Mouse (Mus musculus) limb, embryonic 11.5 days (tissue): ENCODE measurements around the gene Mgat3. TPM values are rescaled to one million over a fixed set of nuclear protein-coding genes. Genes with fewer than 3 reads are reported as not detected.
A peak's percentile ranks its signal among the peaks of the same experiment; 100 is the strongest.

Source experiments
- ATAC-seq: fragments of 200-750 bp; cut with Nextera tagmentation; 2 replicates; pipeline ENCODE4 v1.8.0; 2017; ENCODE audit warnings: low read depth; ENCODE audit not compliant: insufficient number of reproducible peaks, low FRiP score, low TSS enrichment
- DNase-seq: peaks from one replicate; pipeline ENCODE4 v3.0.0-alpha.2; 2015; ENCODE audit warnings: low spot score
- H3K27ac ChIP-seq: fragments of 300-500 bp; sonication (generic); replicated peaks from 2 replicates; pipeline ENCODE4 v1.5.1; 2014; ENCODE audit warnings: low read depth, mild to moderate bottlenecking, low read length
- H3K27me3 ChIP-seq: fragments of 300-500 bp; sonication (generic); 2 replicates; pipeline ENCODE4 v1.6.1; 2014; ENCODE audit warnings: mild to moderate bottlenecking, low read length, mixed read lengths; ENCODE audit not compliant: control insufficient read depth, insufficient read depth
- H3K36me3 ChIP-seq: fragments of 300-500 bp; sonication (generic); 2 replicates; pipeline ENCODE4 v1.6.1; 2014; ENCODE audit warnings: mild to moderate bottlenecking, low read length, moderate library complexity, mixed read lengths; ENCODE audit not compliant: control insufficient read depth, insufficient read depth
- H3K4me1 ChIP-seq: fragments of 300-500 bp; sonication (generic); 2 replicates; pipeline ENCODE4 v1.6.1; 2014; ENCODE audit warnings: low read length, mixed read lengths; ENCODE audit not compliant: control insufficient read depth, insufficient read depth
- H3K4me2 ChIP-seq: fragments of 300-500 bp; sonication (generic); 2 replicates; pipeline ENCODE4 v1.6.1; 2014; ENCODE audit warnings: low read depth, mild to moderate bottlenecking, moderate library complexity; ENCODE audit not compliant: severe bottlenecking
- H3K4me3 ChIP-seq: fragments of 300-500 bp; sonication (generic); 2 replicates; pipeline ENCODE4 v1.5.1; 2014; ENCODE audit warnings: low read depth, low read length
- H3K9ac ChIP-seq: fragments of 300-500 bp; sonication (generic); 2 replicates; pipeline ENCODE4 v1.6.1; 2014; ENCODE audit warnings: mild to moderate bottlenecking, low read length
- H3K9me3 ChIP-seq: fragments of 300-500 bp; sonication (generic); 2 replicates; pipeline ENCODE4 v1.6.1; 2016; ENCODE audit warnings: low read length; ENCODE audit not compliant: control insufficient read depth
- WGBS: fragments of 180-500 bp; shearing (Covaris S2); extraction: QIAGEN DNeasy Blood & Tissue Kit; methylation state at CpG from one replicate; pipeline ENCODE4 v1.1.7; 2014; 5-methylcytosine and 5-hydroxymethylcytosine counted together
- polyA plus RNA-seq: library from polyadenylated mRNA; unstranded; fragments of >200 nt; fragmentation: Nextera tagmentation; extraction: Ambion mirVana; gene quantifications from 2 replicates; pipeline ENCODE4 v1.2.1, GENCODE M21; 2014

The Mgat3 gene
- polyA plus RNA-seq, 1 experiment from 2014 or later: 6.5 TPM

GRCm38 (mm10) chr15:80225208-80225607 is 51.7 kb downstream of the Mgat3 start:
- Histone ChIP-seq H3K4me3 (no peak overlapping the region), H3K4me1 (no peaks in the 10 kb centered on the region; the same call in 1 of the 2 replicates), H3K27me3 (no peaks in the 10 kb centered on the region), H3K9ac (no peak overlapping the region), H3K9me3 (no peaks in the 10 kb centered on the region), H3K36me3 (no peaks in the 10 kb centered on the region), H3K27ac (no peak overlapping the region), H3K4me2 (no peak overlapping the region)
- DNase-seq (peak; percentile 88), ATAC-seq (no peak)
- WGBS: 31% methylated on average over 9 of the region's 9 CpGs

- DNase-seq (peak; percentile 79), ATAC-seq (no peak)
- Histone ChIP-seq H3K4me1 (no peaks in the 10 kb centered on the region; the same call in 1 of the 2 replicates), H3K4me2 (no peak overlapping the region), H3K9me3 (no peaks in the 10 kb centered on the region), H3K9ac (no peak overlapping the region), H3K27me3 (no peaks in the 10 kb centered on the region), H3K36me3 (no peaks in the 10 kb centered on the region), H3K27ac (no peak overlapping the region), H3K4me3 (no peak overlapping the region)
- WGBS: 44% methylated on average over 2 of the region's 2 CpGs
These were observed 52.3 kb downstream of the Mgat3 start for GRCm38 (mm10) chr15:80225796-80226195.

- no peaks in the 10 kb centered on the region for H3K27me3 ChIP-seq
- H3K4me1 ChIP-seq: no peaks in the 10 kb centered on the region; the same call in 1 of the 2 replicates
- 77% methylated on average over 17 of the region's 17 CpGs for WGBS
- no peak for ATAC-seq
- H3K9me3 ChIP-seq: no peaks in the 10 kb centered on the region
- H3K27ac ChIP-seq: no peak overlapping the region
- DNase-seq: no peak
- no peaks in the 10 kb centered on the region for H3K36me3 ChIP-seq
- H3K4me2 ChIP-seq: no peak overlapping the region
- no peak overlapping the region for H3K4me3 ChIP-seq
- no peak overlapping the region for H3K9ac ChIP-seq
These were observed 54.7 kb downstream of the Mgat3 start for GRCm38 (mm10) chr15:80228071-80228800.

- peaks cover 5% of the 10 kb centered on the region; the same call in 1 of the 2 replicates for H3K36me3 ChIP-seq
- DNase-seq: no peak
- 74% methylated on average over 2 of the region's 2 CpGs for WGBS
These were observed 58.8 kb downstream of the Mgat3 start for GRCm38 (mm10) chr15:80232331-80232730.

GRCm38 (mm10) chr15:80233053-80233452 is 59.5 kb downstream of the Mgat3 start:
- no peak overlapping the region for H3K9ac ChIP-seq
- H3K9me3 ChIP-seq: no peaks in the 10 kb centered on the region
- H3K4me2 ChIP-seq: peak overlapping the region; percentile 41; the same call in 1 of the 2 replicates
- no peak overlapping the region for H3K4me3 ChIP-seq
- DNase-seq (no peak), ATAC-seq (no peak)
- no peak overlapping the region for H3K27ac ChIP-seq
- WGBS: 62% methylated on average over 4 of the region's 4 CpGs
- peaks cover 5% of the 10 kb centered on the region; the same call in 1 of the 2 replicates for H3K36me3 ChIP-seq
- no peaks in the 10 kb centered on the region for H3K27me3 ChIP-seq
- peaks cover 3% of the 10 kb centered on the region; the same call in 1 of the 2 replicates for H3K4me1 ChIP-seq

More at GRCm38 (mm10) chr15:80232331-80232730, 58.8 kb downstream of the Mgat3 start:
- ATAC-seq: no peak
- no peak overlapping the region for H3K9ac ChIP-seq
- no peaks in the 10 kb centered on the region for H3K9me3 ChIP-seq
- H3K27me3 ChIP-seq: no peaks in the 10 kb centered on the region
- H3K4me2 ChIP-seq: no peak overlapping the region
- no peak overlapping the region for H3K27ac ChIP-seq
- H3K4me1 ChIP-seq: peaks cover 3% of the 10 kb centered on the region
- H3K4me3 ChIP-seq: no peak overlapping the region

- DNase-seq: peak; percentile 98
- WGBS: under 1% methylated on average over 52 of the region's 67 CpGs
- no peaks in the 10 kb centered on the region for H3K27me3 ChIP-seq
These were observed 60.4 kb downstream of the Mgat3 start, which contains the start of gene Mief1 for GRCm38 (mm10) chr15:80233733-80234509. TSS of gene Mief1 (plus strand) at chr15:80234018.

GRCm38 (mm10) chr15:80235535-80235934 is 62.0 kb downstream of the Mgat3 start, which contains the start of gene AC140267.1:
TSS of gene AC140267.1 (plus strand) at chr15:80235835.
- ATAC-seq (no peak), DNase-seq (no peak)
- H3K27me3 ChIP-seq: no peaks in the 10 kb centered on the region
- H3K9ac ChIP-seq: peak within 1 kb of the TSS; percentile 79; the same call in 1 of the 2 replicates
- H3K9me3 ChIP-seq: no peaks in the 10 kb centered on the region
- H3K4me1 ChIP-seq: peaks cover 3% of the 10 kb centered on the region; the same call in 1 of the 2 replicates
- H3K4me2 ChIP-seq: peak within 1 kb of the TSS; percentile 53
- peak within 1 kb of the TSS; percentile 93 for H3K4me3 ChIP-seq
- H3K36me3 ChIP-seq: peaks cover 8% of the 10 kb centered on the region; the same call in 1 of the 2 replicates
- no peak within 1 kb of the TSS for H3K27ac ChIP-seq
- 95% methylated on average over 9 of the region's 9 CpGs for WGBS

More at GRCm38 (mm10) chr15:80233733-80234509, 60.4 kb downstream of the Mgat3 start, which contains the start of gene Mief1:
- Histone ChIP-seq H3K36me3 (peaks cover 8% of the 10 kb centered on the region; the same call in 1 of the 2 replicates), H3K9me3 (no peaks in the 10 kb centered on the region), H3K27ac (peak within 1 kb of the TSS; percentile 54; the same call in 1 of the 2 replicates), H3K4me1 (peaks cover 3% of the 10 kb centered on the region; the same call in 1 of the 2 replicates), H3K4me2 (peak within 1 kb of the TSS; percentile 53), H3K4me3 (peak within 1 kb of the TSS; percentile 93), H3K9ac (peak within 1 kb of the TSS; percentile 79)
- peak; percentile 97 for ATAC-seq

- H3K4me3 ChIP-seq: no peak overlapping the region
- ATAC-seq (no peak), DNase-seq (no peak)
- H3K9ac ChIP-seq: no peak overlapping the region
- H3K4me1 ChIP-seq: peaks cover 4% of the 10 kb centered on the region
- H3K4me2 ChIP-seq: no peak overlapping the region
- WGBS: 95% methylated on average over 12 of the region's 12 CpGs
- H3K36me3 ChIP-seq: peaks cover 21% of the 10 kb centered on the region; the same call in 1 of the 2 replicates
- no peaks in the 10 kb centered on the region for H3K27me3 ChIP-seq
- no peak overlapping the region for H3K27ac ChIP-seq
- no peaks in the 10 kb centered on the region for H3K9me3 ChIP-seq
These were observed 74.6 kb downstream of the Mgat3 start for GRCm38 (mm10) chr15:80248135-80248534.
